Mouse (Mus musculus) cerebellum, adult (tissue): ENCODE data around the gene Tspan5.
A peak's percentile ranks its signal among the peaks of the same experiment; 100 is the strongest.

Experiments
- ATAC-seq: cut with Nextera tagmentation; 2 replicates; pipeline ENCODE4 v1.9.2; 2017; ENCODE audit warnings: mild to moderate bottlenecking, moderate library complexity, mixed read lengths; ENCODE audit not compliant: insufficient number of reproducible peaks, low FRiP score, low TSS enrichment

The Tspan5 gene

DNA sequence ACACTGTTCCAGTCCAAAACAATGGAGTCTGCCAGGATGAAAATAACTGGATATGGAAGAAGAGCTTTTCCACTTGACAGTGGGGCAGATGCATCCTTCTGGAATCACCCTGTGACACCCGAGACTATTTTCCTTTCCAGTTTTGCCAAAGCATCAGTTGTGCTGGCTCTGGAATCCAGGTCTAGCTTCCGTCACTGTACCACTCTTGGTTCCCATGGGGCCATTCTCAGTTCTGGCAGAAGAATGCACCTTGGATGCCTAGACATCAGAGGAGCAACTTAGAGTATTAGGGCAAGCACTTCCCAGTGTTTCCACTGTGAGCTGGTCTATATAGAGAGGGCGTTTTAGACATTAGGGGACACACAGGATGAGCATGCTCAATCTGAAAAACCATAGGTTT, 119.6 kb downstream of the Tspan5 start:
- ATAC-seq: no peak

DNA sequence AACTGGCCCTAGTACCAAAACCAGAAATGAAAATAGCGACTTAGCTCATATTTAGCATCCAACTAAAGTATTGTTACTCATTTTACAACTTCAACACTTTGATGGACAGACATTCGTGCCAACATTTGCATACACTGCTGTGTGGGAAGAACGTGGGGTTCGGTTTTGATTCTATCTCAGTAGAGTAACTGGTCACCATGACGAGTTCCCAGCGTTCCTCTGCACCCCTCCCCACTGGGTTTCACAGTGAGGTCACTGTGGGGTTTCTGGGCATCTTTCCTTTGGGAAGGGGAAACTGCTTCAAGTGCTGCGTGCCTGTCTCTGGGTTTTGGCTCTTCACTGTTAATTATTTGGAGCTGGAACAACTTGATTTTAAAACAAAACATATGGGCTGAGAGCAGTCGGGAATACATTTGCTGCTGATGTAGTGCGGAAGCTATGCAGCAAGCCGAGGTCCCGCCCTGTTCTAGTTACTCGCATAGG, 122.2 kb downstream of the Tspan5 start:
- no peak for ATAC-seq

- ATAC-seq: peak; percentile 91
These were observed 123.3 kb downstream of the Tspan5 start for GRCm38 (mm10) chr3:138865271-138865670.

DNA sequence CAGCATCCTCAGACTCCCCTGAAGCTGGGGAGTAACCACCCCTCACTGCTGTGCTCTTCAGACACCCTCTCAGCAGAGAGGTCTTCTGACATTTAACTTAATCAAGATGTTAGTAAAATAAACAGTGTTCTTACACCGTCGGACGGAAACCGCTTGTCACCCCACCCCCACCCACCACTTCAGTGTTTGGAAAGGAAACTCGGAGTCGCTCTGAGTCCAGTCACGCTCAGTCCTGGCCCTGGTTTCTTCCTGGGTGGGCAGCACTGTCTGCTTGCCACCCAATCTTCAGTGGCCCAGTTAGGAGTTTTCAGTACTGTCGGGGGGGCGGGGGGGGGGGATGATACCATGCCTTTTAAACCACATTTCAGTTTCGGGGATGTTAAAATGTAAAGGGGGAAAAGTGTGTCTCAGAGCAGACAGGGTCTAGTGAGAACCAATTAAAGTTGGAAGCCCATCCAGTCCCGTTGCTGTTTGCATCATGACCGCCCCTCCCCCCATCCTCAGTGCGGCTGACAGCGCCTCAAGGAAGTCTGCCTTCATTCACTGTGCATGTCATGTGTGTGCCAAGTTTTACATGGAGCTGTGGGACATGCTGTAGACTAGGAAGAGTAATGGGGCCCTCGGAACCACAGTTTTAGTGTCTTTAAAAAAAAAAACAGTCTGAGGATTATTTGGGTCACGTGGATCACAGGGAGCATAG, 125.3 kb downstream of the Tspan5 start:
- ATAC-seq: no peak

DNA sequence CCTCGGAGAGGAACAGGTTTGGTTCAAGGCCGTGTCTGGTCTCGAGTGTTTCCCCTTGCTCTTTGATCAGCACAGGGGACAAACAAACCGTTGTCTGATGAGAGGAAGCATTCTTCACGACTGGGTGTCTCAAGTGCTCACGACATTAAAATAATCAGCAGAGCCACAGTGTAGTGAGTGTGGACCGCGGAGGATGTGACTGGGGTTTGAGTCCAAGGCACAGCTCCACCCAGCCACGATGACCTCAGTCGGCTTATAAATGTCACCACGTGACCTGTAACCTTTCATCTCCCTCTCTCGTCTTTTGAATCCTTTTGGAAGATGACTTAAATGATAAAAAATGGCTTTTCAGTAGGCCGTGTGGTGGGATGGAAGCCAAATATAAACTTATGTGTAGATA, 126.4 kb downstream of the Tspan5 start:
- ATAC-seq: no peak

GRCm38 (mm10) chr3:138875282-138875681, 133.3 kb downstream of the Tspan5 start:
- ATAC-seq: peak; percentile 22; the same call in 1 of the 2 replicates

- ATAC-seq: no peak
These were observed 133.9 kb downstream of the Tspan5 start for GRCm38 (mm10) chr3:138875936-138876335.

- ATAC-seq: no peak
These were observed 134.4 kb downstream of the Tspan5 start for GRCm38 (mm10) chr3:138876418-138876817.

- ATAC-seq: no peak
These were observed 135.0 kb downstream of the Tspan5 start for GRCm38 (mm10) chr3:138876931-138877361.

GRCm38 (mm10) chr3:138877741-138878140, 135.7 kb downstream of the Tspan5 start:
- ATAC-seq: no peak

GRCm38 (mm10) chr3:138880999-138881724, 139.2 kb downstream of the Tspan5 start:
- no peak for ATAC-seq

- ATAC-seq: no peak
These were observed 139.8 kb downstream of the Tspan5 start for GRCm38 (mm10) chr3:138881725-138882347.

DNA sequence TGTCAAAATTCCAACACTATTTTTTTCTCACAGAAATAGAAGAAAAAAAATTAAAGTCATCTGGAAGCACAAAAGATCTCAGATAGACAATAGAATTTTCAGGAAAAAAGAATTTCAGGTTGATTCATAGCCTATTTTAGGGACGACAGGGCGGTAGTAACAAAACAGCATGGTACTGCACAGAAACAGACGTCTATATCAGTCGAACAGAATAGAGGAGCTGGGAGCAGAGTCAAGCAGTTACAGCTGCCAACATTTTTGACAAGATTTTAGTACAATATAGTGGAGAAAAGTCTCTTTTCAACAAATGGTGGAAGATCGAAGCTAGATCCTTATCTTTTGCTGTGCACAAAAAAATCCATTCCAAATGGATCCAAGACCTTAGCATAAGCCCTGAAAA, 144.1 kb downstream of the Tspan5 start:
- ATAC-seq: no peak

DNA sequence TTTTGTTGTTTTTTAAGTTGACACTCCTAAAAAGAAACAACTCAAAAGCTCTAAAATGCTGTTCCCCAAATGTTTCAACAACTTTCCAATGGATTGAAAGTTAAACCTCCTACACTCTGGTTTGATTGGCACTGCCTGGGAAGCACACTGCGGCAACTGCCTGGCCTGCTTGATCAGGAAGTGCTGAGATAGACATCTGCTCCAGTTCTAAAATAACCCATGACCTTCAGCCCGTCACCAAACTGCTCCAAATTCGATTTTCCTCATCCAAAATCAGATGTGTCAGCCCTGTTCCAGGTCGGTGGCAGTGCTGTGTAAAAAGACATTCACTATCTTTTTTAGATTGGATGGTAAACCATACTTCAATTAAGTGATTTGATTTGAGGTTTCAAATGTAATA, 147.2 kb downstream of the Tspan5 start:
- ATAC-seq: 0 out of 2 replicates have a peak, but pooled peaks have one; percentile 50

- ATAC-seq: no peak
These were observed 147.8 kb downstream of the Tspan5 start for GRCm38 (mm10) chr3:138889769-138890295.

DNA sequence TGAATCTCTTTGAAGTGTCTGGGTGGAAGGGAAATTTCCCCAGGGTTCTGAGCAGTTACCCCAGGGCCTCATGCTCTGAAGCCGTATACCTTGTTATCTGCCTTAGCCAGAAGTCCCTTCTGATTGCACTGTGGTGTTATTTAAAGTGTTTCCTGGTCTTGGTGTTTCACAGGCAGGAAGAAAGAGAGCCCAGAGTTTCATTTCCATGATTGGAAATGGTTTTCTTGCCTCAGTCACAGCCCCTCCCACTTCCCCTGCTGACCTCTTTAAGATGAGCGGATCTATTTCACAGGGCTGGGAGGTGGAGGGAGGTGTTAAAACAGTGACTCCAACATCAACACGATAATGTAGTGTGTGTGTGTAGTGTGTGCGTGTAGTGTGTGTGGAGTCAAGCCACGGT, 151.5 kb downstream of the Tspan5 start:
- no peak for ATAC-seq

GRCm38 (mm10) chr3:138897500-138897899, 155.5 kb downstream of the Tspan5 start:
- ATAC-seq: no peak

DNA sequence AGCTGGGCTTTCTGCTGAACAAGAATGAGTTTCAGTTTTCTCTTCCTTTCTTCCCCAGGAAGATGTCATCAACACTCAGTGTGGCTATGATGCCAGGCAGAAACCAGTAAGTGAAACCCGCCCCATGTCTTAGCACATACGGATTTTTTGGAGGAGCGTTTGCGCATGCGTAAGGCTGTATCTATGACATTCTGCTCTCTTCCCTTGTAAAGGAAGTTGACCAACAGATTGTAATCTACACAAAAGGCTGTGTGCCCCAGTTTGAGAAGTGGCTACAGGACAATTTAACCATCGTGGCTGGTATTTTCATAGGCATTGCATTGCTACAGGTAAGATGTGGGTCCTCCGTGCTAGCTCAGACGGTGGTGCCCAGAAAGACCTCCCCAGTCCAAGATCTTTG, 156.1 kb downstream of the Tspan5 start:
- ATAC-seq: no peak

GRCm38 (mm10) chr3:138900571-138901141, 158.7 kb downstream of the Tspan5 start:
- no peak for ATAC-seq

GRCm38 (mm10) chr3:138905678-138906077, 163.7 kb downstream of the Tspan5 start:
- no peak for ATAC-seq
